Mouse (Mus musculus): ENCODE measurements around the gene Nat10. TPM values are rescaled to one million over a fixed set of nuclear protein-coding genes. Genes with fewer than 3 reads are reported as not detected.

The Nat10 gene
- polyA plus RNA-seq, 1 experiment from 2014 or later = 20.0 TPM

Other genes starting within 250 kb of the Nat10 start
- gene Abtb2, start 195.0 kb downstream of the Nat10 start, polyA plus RNA-seq (2015; fragmentation: Nextera tagmentation; extraction: Ambion mirVana) = 8.7 and 9.0 TPM in 2 replicates
- gene Caprin1, start 36.4 kb upstream of the Nat10 start, polyA plus RNA-seq (2015; fragmentation: Nextera tagmentation; extraction: Ambion mirVana) = 337 and 370 TPM in 2 replicates
- 25.5 and 29.0 TPM in 2 replicates for gene Lmo2, start 196.7 kb upstream of the Nat10 start, polyA plus RNA-seq (2015; fragmentation: Nextera tagmentation; extraction: Ambion mirVana)